In the genomic region with DNA sequence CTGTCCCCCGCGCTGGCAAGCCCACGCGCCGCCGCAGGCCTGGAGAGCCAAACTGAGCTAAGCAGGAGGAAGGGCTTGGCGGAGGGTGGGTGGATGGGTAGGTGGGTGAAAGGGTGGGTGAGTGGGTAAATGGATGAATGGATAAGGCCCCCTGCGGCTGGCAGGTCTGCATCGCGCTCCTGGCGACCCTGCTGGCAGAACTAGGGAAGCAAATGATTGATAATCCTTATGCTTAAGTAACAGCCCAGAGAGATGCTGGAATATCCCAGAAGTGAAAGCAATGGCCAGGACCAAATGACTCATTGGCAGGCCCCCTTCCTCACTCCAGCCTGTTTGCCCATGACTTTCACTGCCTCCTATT, we compare ENCODE assay signal across 8 mouse cellular contexts. TPM values are rescaled to one million over a fixed set of nuclear protein-coding genes. Genes with fewer than 3 reads are reported as not detected.
DNase-seq lines count a peak whose midpoint lies in the region; ATAC-seq and TF ChIP-seq lines count a peak whose summit lies in the region.

No protein-coding gene starts in this region.

- peak; percentile 85 for ATAC-seq in forebrain, postnatal 0 days

- peak overlapping the region; percentile 90 for H3K27ac ChIP-seq in forebrain, postnatal 0 days (ENCODE audit: low read depth, low read length)

- peak overlapping the region; percentile 77 for H3K4me2 ChIP-seq in forebrain, postnatal 0 days (ENCODE audit: low read depth)

- no peaks in the 10 kb centered on the region; the same call in 1 of the 2 replicates for H3K4me1 ChIP-seq in forebrain, postnatal 0 days (ENCODE audit: insufficient read depth)
- H3K4me1 ChIP-seq in megakaryocyte, embryonic 14.5 days: peaks cover 10% of the 10 kb centered on the region

- peak; percentile 76 for DNase-seq in heart, adult 11 months
- DNase-seq in heart, adult 18-20 months: no peak
- DNase-seq in ES-CJ7 (ENCODE audit: low read depth, low spot score): peak; percentile 33
- no peak for DNase-seq in forebrain, postnatal 0 days
- no peak for DNase-seq in urinary bladder, postnatal 10 days (ENCODE audit: low spot score)
- no peak for DNase-seq in adrenal gland, postnatal 10 days
- DNase-seq in layer of hippocampus, postnatal 14 days (ENCODE audit: low spot score in 2 of 2): no peak

- WGBS in forebrain, postnatal 0 days: 1% methylated on average over 11 of the region's 11 CpGs

- peak overlapping the region; percentile 92 for H3K4me3 ChIP-seq in forebrain, postnatal 0 days (ENCODE audit: low read depth, low read length)
- peak overlapping the region; percentile 87 for H3K4me3 ChIP-seq in megakaryocyte, embryonic 14.5 days (replicated peaks)

- peak overlapping the region; percentile 92 for H3K9ac ChIP-seq in forebrain, postnatal 0 days

- no peaks in the 10 kb centered on the region for H3K9me3 ChIP-seq in forebrain, postnatal 0 days (ENCODE audit: low read length)
- peaks cover 21% of the 10 kb centered on the region for H3K9me3 ChIP-seq in megakaryocyte, embryonic 14.5 days

- peak; percentile 53 for TF ChIP-seq CTCF in forebrain, postnatal 0 days (IDR thresholded peaks at IDR 0.05; ENCODE audit: low read depth)

- no peaks in the 10 kb centered on the region for H3K36me3 ChIP-seq in forebrain, postnatal 0 days (ENCODE audit: insufficient read depth)
- no peaks in the 10 kb centered on the region for H3K36me3 ChIP-seq in megakaryocyte, embryonic 14.5 days (replicated peaks; ENCODE audit: low read length)

- no peaks in the 10 kb centered on the region for H3K27me3 ChIP-seq in forebrain, postnatal 0 days (ENCODE audit: insufficient read depth, low read length)
- peaks cover 22% of the 10 kb centered on the region for H3K27me3 ChIP-seq in megakaryocyte, embryonic 14.5 days (replicated peaks)

RNA-seq across cellular contexts. Expression of a gene that starts 0.4 kb away (rescaled TPM):
- 1 to 10 TPM; 1.2 to 3.8 TPM for total RNA-seq in heart, adult 18-20 months (2021)
- total RNA-seq in forebrain, postnatal 0 days (2014; rRNA removed): 46.5 and 50.3 TPM in 2 replicates
- 36.2 and 46.1 TPM in 2 replicates for polyA plus RNA-seq in forebrain, postnatal 0 days (2015; fragmentation: Nextera tagmentation; extraction: Ambion mirVana)
- not detected in 2 replicates for polyA plus RNA-seq in megakaryocyte, embryonic 14.5 days (2012; ENCODE audit: insufficient read depth, low replicate concordance)
- 10 to 100 TPM; 20.2 to 21.7 TPM for total RNA-seq in adrenal gland, postnatal 10 days (2021)
- 10 to 100 TPM; 81.5 to 82.5 TPM for total RNA-seq in layer of hippocampus, postnatal 14 days (2021)

Comparison
In these comparisons a context has a peak if more than half of its experiments do, and no peak if none do; other contexts are left out.
1. DNase-seq: peak in heart, adult 11 months (single experiment) and ES-CJ7 (single experiment); none in heart, adult 18-20 months (0 of 2), forebrain, postnatal 0 days (single experiment), urinary bladder, postnatal 10 days (single experiment), adrenal gland, postnatal 10 days (single experiment) and layer of hippocampus, postnatal 14 days (0 of 2).